29 mouse cellular contexts compared by ENCODE assay signal in the genomic region with DNA sequence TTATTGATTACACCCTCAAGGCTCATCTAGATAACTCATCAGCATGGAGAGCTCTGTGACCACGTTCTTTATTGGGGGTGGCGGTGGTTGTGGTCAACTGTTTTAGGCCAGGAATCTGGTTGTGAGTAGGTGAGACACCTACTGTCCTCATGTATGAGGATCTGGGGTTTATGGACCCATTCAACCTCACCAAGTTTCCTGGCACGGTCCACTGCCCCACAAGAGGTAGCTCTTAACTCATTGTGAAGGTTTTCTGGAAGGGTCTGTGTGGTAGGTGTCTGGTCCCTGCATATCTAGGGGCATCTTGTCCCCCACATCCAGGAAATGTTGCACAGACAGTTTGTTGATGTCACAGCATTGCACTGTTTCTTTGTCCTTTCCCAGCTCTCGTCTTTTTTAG. TPM values are rescaled to one million over a fixed set of nuclear protein-coding genes. Genes with fewer than 3 reads are reported as not detected.
"Had no signal": no experiment of that assay in that cellular context is flagged by ENCODE, and none has a peak within 500 bp of the region (broad histone marks: within the 10 kb centered on the region; RNA-seq: fewer than 3 reads in every experiment).

No protein-coding gene starts in this region.

- DNase-seq: cerebellum, adult 2 months; cerebellum, adult 8-10 months; cerebellum, adult 9-10 months; cerebellum, adult 9-11 months; cerebellum, postnatal 10 days; cerebellum, postnatal 14 days; cerebellum, postnatal 25 days; cerebellum, postnatal 36 days; embryo, embryonic 11 days; forebrain, postnatal 0 days; gastrocnemius, adult 2 months; gastrocnemius, postnatal 10 days; gastrocnemius, postnatal 14 days; gastrocnemius, postnatal 25 days; gastrocnemius, postnatal 36 days; heart, adult 18-20 months; heart, adult 2 months had no signal

- H3K9me3 ChIP-seq: embryonic facial prominence, embryonic 10.5 days; embryonic facial prominence, embryonic 12.5 days; embryonic facial prominence, embryonic 13.5 days; embryonic facial prominence, embryonic 15.5 days; forebrain, embryonic 10.5 days; forebrain, embryonic 12.5 days; forebrain, embryonic 13.5 days; forebrain, embryonic 15.5 days had no signal

- H3K27ac ChIP-seq: embryonic facial prominence, embryonic 10.5 days; embryonic facial prominence, embryonic 12.5 days; embryonic facial prominence, embryonic 13.5 days; embryonic facial prominence, embryonic 15.5 days; forebrain, embryonic 10.5 days; forebrain, embryonic 12.5 days; forebrain, embryonic 13.5 days; forebrain, embryonic 15.5 days; gastrocnemius, adult 2 months; heart, adult 2 months had no signal

- H3K27me3 ChIP-seq: embryonic facial prominence, embryonic 12.5 days; embryonic facial prominence, embryonic 13.5 days; embryonic facial prominence, embryonic 15.5 days; forebrain, embryonic 12.5 days; forebrain, embryonic 13.5 days; forebrain, embryonic 15.5 days had no signal

- H3K4me3 ChIP-seq: embryonic facial prominence, embryonic 10.5 days; embryonic facial prominence, embryonic 12.5 days; embryonic facial prominence, embryonic 13.5 days; embryonic facial prominence, embryonic 15.5 days; erythroblast, embryonic 14.5 days; forebrain, embryonic 10.5 days; forebrain, embryonic 12.5 days; forebrain, embryonic 13.5 days; forebrain, embryonic 15.5 days; gastrocnemius, adult 2 months; heart, adult 2 months had no signal

- H3K36me3 ChIP-seq: embryonic facial prominence, embryonic 10.5 days; embryonic facial prominence, embryonic 12.5 days; embryonic facial prominence, embryonic 13.5 days; embryonic facial prominence, embryonic 15.5 days; forebrain, embryonic 10.5 days; forebrain, embryonic 12.5 days; forebrain, embryonic 15.5 days had no signal

- H3K4me1 ChIP-seq: embryonic facial prominence, embryonic 10.5 days; embryonic facial prominence, embryonic 12.5 days; embryonic facial prominence, embryonic 13.5 days; embryonic facial prominence, embryonic 15.5 days; forebrain, embryonic 10.5 days; forebrain, embryonic 12.5 days; forebrain, embryonic 13.5 days; forebrain, embryonic 15.5 days had no signal

RNA-seq across cellular contexts. Expression of gene Dnah5, which starts 58.7 kb away (rescaled TPM):
- total RNA-seq: common myeloid progenitor, adult 5-6 weeks; gastrocnemius, adult 2 months; gastrocnemius, adult 8-10 months; gastrocnemius, postnatal 25 days; gastrocnemius, postnatal 36 days; granulocyte monocyte progenitor cell, adult 5-6 weeks had no signal
- polyA plus RNA-seq: erythroblast, embryonic 14.5 days had no signal
